Mouse (Mus musculus) lung, adult 2 months (tissue): ENCODE measurements around the gene Scrt2.

ENCODE experiments used
- CTCF ChIP-seq: fragments of 200-500 bp; IDR thresholded peaks from 2 replicates; pipeline ENCODE4 v1.5.1; 2011; ENCODE audit warnings: mild to moderate bottlenecking, low read length, control low read depth; ENCODE audit not compliant: insufficient read depth
- POLR2A ChIP-seq: fragments of 200-500 bp; IDR thresholded peaks from 2 replicates; pipeline ENCODE4 v1.6.1; 2011; ENCODE audit warnings: low read depth, mild to moderate bottlenecking, control low read depth, low read length, borderline replicate concordance; ENCODE audit errors: extremely low read depth

GRCm38 (mm10) chr2:152069941-152070340 is 11.4 kb upstream of the Scrt2 start:
- TF ChIP-seq CTCF (no peak), POLR2A (no peak)
